Mouse (Mus musculus): ENCODE results near the gene Dnajc21. TPM values are rescaled to one million over a fixed set of nuclear protein-coding genes. Genes with fewer than 3 reads are reported as not detected.

The Dnajc21 gene
- 10 to 100 TPM; 33.8 to 36.7 TPM for total RNA-seq (2023)

DNA sequence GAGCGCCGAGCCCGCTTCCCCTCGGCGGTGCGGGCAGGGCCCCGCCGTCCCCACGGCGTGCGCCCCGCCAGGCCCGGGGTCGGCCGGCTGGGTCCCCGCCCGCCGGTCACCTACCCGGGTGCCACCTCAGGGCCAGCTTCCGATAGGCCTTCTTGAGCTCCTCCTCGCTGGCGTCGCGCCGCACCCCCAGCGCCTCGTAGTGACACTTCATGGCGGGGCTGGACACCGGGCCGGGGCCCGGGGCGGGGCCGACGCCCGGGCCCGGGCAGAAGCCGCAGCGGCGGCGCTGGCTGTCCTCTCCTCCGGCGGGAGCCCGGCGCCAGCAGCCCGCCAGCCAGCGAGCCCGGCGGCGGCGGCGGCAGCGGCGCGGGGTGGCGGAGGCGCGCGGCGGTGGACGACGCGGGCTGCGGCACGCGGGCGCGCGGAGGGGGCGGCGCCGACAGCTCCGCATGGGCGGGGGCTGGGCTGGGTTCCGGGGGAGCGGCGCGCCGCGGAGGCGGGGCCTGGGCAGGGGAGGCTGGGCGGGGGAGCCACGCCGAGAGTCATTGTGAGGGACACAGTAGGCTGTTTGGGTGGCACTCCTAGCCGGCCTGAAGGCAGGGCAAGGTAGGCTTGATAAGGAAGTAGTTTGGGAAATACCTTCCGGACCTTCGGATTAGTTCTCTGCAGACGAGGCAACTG, at the start of gene Dnajc21:
Dnajc21 (minus strand) TSS at position 366 of the 681 bp plus-strand sequence.

DNA sequence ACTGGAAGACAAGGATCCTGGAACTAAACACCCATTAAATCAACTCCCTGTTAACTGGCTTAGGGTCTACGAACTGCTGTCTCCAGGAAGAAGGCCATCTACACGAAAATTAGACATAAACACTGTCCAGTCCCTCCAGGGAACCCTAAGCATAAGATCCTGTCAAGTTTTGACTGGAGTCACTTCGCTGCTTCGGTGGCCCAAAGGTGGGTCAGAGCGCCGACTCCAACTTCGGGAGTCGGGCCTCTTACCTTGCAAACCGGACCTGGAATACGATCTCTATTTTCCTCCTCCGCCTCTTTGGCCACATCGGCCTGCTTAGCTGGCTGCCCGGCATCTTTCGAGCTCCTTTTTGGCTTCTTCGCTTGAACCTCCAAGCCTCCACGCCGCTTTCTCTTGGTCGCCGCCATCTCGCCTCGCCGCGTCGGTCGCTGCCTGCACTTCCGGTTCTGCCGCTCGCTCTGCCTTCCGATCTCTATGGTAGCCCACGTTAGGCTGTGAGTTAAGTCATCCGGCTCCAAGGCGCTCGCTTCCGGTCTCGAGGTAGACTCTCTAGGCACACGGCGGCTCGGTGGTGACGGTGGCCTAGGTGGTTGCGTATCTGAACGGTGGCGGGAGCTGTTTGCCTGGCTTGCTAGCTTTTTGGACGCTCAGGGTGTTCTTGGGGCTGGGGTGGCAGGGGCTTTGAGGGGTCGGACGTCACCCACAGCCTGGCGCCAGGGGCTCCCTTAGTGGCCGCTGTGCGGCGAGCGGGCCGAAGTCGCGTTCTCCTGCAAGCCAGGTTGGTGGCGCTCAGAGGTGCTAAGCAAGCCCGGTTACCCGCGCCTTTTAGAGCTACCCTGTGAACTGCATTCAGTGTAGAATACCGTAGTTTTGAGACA, 15.4 kb upstream of the Dnajc21 start, which contains the start of the genes Brix1 and Rad1:
Brix1 (minus strand) TSS at position 464 of the 881 bp plus-strand sequence.
Rad1 (plus strand) TSS at position 535 of the 881 bp plus-strand sequence.

Other genes with a start within 250 kb of the Dnajc21 start
- gene Gm21973, start 145.1 kb downstream of the Dnajc21 start, total RNA-seq (2023), result not detected
- gene Agxt2, start 112.0 kb downstream of the Dnajc21 start, total RNA-seq (2023), result not detected
- 10 to 100 TPM; 38.8 to 55.4 TPM for gene Brix1, start 15.4 kb upstream of the Dnajc21 start, total RNA-seq (2023)
- 10 to 100 TPM; 35.8 to 43.6 TPM for gene Rad1, start 15.5 kb upstream of the Dnajc21 start, total RNA-seq (2023)
- gene Ttc23l, start 88.2 kb upstream of the Dnajc21 start, total RNA-seq (2023), result not detected
- under 1 TPM; 0.12 to 0.38 TPM for gene Rai14, start 244.1 kb upstream of the Dnajc21 start, total RNA-seq (2023)